Mouse (Mus musculus) liver, postnatal 0 days (tissue): ENCODE data around the gene Calm5. TPM values are rescaled to one million over a fixed set of nuclear protein-coding genes. Genes with fewer than 3 reads are reported as not detected.

ENCODE experiments used
- ATAC-seq: fragments of 200-750 bp; cut with Nextera tagmentation; 2 replicates; pipeline ENCODE4 v1.8.0; 2017; ENCODE audit warnings: mild to moderate bottlenecking, moderate library complexity
- DNase-seq: peaks from one replicate; pipeline ENCODE4 v3.0.0-alpha.2; 2016
- H3K27ac ChIP-seq: fragments of 300-500 bp; sonication (generic); 2 replicates; pipeline ENCODE4 v1.5.1; 2014; ENCODE audit warnings: antibody characterized with exemption, moderate library complexity, mild to moderate bottlenecking, low read depth
- H3K27me3 ChIP-seq: fragments of 300-500 bp; sonication (generic); 2 replicates; pipeline ENCODE4 v1.6.1; 2014; ENCODE audit warnings: low read length, control low read depth, mixed read lengths; ENCODE audit not compliant: insufficient read depth
- H3K36me3 ChIP-seq: fragments of 300-500 bp; sonication (generic); replicated peaks from 2 replicates; pipeline ENCODE4 v1.6.1; 2014; ENCODE audit warnings: mild to moderate bottlenecking, control low read depth, low read length, moderate library complexity, mixed read lengths; ENCODE audit not compliant: insufficient read depth
- H3K4me1 ChIP-seq: fragments of 300-500 bp; sonication (generic); 2 replicates; pipeline ENCODE4 v1.6.1; 2014; ENCODE audit warnings: antibody characterized with exemption, mild to moderate bottlenecking, control low read depth; ENCODE audit not compliant: insufficient read depth
- H3K4me2 ChIP-seq: fragments of 300-500 bp; sonication (generic); 2 replicates; pipeline ENCODE4 v1.6.1; 2014; ENCODE audit warnings: low read depth, mild to moderate bottlenecking, low read length, moderate library complexity, mixed read lengths
- H3K4me3 ChIP-seq: fragments of 300-500 bp; sonication (generic); 2 replicates; pipeline ENCODE4 v1.5.1; 2014; ENCODE audit warnings: low read depth, low read length
- H3K9ac ChIP-seq: fragments of 300-500 bp; sonication (generic); replicated peaks from 2 replicates; pipeline ENCODE4 v1.6.1; 2014; ENCODE audit warnings: mild to moderate bottlenecking, moderate library complexity
- H3K9me3 ChIP-seq: fragments of 300-500 bp; sonication (generic); 2 replicates; pipeline ENCODE4 v1.6.1; 2016; ENCODE audit warnings: mild to moderate bottlenecking, control low read depth, low read length, mixed read lengths
- CTCF ChIP-seq: sonication (generic); IDR thresholded peaks from 2 replicates; pipeline ENCODE4 v1.5.1; 2016; ENCODE audit warnings: antibody characterized with exemption, low read depth
- EP300 ChIP-seq: IDR thresholded peaks from 2 replicates; pipeline ENCODE4 v1.6.1; 2016; ENCODE audit warnings: antibody characterized with exemption, low read depth, mild to moderate bottlenecking
- WGBS: fragments of 180-500 bp; shearing (Covaris S2); extraction: QIAGEN DNeasy Blood & Tissue Kit; methylation state at CpG from one replicate; pipeline ENCODE4 v1.1.7; 2014; ENCODE audit not compliant: insufficient replicate concordance; 5-methylcytosine and 5-hydroxymethylcytosine counted together
- polyA plus RNA-seq: library from polyadenylated mRNA; unstranded; fragments of >200 nt; fragmentation: Nextera tagmentation; extraction: Ambion mirVana; gene quantifications from 2 replicates; pipeline ENCODE4 v1.2.1, GENCODE M21; 2015

The Calm5 gene
- polyA plus RNA-seq, 1 experiment from 2014 or later = not detected

GRCm38 (mm10) chr13:3865648-3866354 is 11.8 kb downstream of the Calm5 start:
- Histone ChIP-seq H3K9me3 (no peaks in the 10 kb centered on the region), H3K4me2 (peak overlapping the region; percentile 60), H3K36me3 (no peaks in the 10 kb centered on the region), H3K9ac (no peak overlapping the region), H3K4me1 (peaks cover 54% of the 10 kb centered on the region), H3K4me3 (no peak overlapping the region), H3K27me3 (no peaks in the 10 kb centered on the region), H3K27ac (peak overlapping the region; percentile 93)
- peak; percentile 11 for ATAC-seq
- peak; percentile 48 for DNase-seq
- WGBS = 68% methylated on average over 14 of the region's 14 CpGs
- TF ChIP-seq CTCF (no peak), EP300 (no peak)

- Histone ChIP-seq H3K9ac (peak overlapping the region; percentile 44; the same call in 1 of the 2 replicates), H3K4me3 (0 out of 2 replicates have a peak overlapping the region, but pooled peaks have one; percentile 6)
Measured at GRCm38 (mm10) chr13:3866355-3867052, 12.5 kb downstream of the Calm5 start.

GRCm38 (mm10) chr13:3867158-3867557 is 13.2 kb downstream of the Calm5 start:
- WGBS = 53% methylated on average over 6 of the region's 6 CpGs
- DNase-seq (peak; percentile 64), ATAC-seq (peak; percentile 87)
- Histone ChIP-seq H3K4me2 (peak overlapping the region; percentile 60), H3K27ac (peak overlapping the region; percentile 93), H3K4me3 (0 out of 2 replicates have a peak overlapping the region, but pooled peaks have one; percentile 6), H3K27me3 (no peaks in the 10 kb centered on the region), H3K4me1 (peaks cover 52% of the 10 kb centered on the region), H3K36me3 (no peaks in the 10 kb centered on the region), H3K9me3 (no peaks in the 10 kb centered on the region), H3K9ac (no peak overlapping the region)
- TF ChIP-seq CTCF (no peak), EP300 (peak; percentile 70; the same call in 1 of the 2 replicates)

More at GRCm38 (mm10) chr13:3866355-3867052, 12.5 kb downstream of the Calm5 start:
- no peak for DNase-seq
- no peaks in the 10 kb centered on the region for H3K9me3 ChIP-seq
- H3K36me3 ChIP-seq = no peaks in the 10 kb centered on the region
- TF ChIP-seq EP300 (peak; percentile 72; the same call in 1 of the 2 replicates), CTCF (no peak)
- H3K4me1 ChIP-seq = peaks cover 56% of the 10 kb centered on the region
- ATAC-seq = peak; percentile 35
- no peaks in the 10 kb centered on the region for H3K27me3 ChIP-seq
- H3K4me2 ChIP-seq = peak overlapping the region; percentile 60
- WGBS = 48% methylated on average over 8 of the region's 8 CpGs
- peak overlapping the region; percentile 93 for H3K27ac ChIP-seq

- TF ChIP-seq EP300 (no peak), CTCF (no peak)
- Histone ChIP-seq H3K4me3 (no peak overlapping the region), H3K9me3 (no peaks in the 10 kb centered on the region), H3K27me3 (no peaks in the 10 kb centered on the region), H3K4me1 (peaks cover 36% of the 10 kb centered on the region), H3K36me3 (no peaks in the 10 kb centered on the region), H3K27ac (no peak overlapping the region), H3K9ac (no peak overlapping the region), H3K4me2 (no peak overlapping the region)
- ATAC-seq (no peak), DNase-seq (no peak)
Measured at GRCm38 (mm10) chr13:3869901-3870300, 15.9 kb downstream of the Calm5 start.

- H3K27ac ChIP-seq = no peak overlapping the region
- H3K4me1 ChIP-seq = peaks cover 11% of the 10 kb centered on the region
- TF ChIP-seq CTCF (no peak), EP300 (no peak)
- no peaks in the 10 kb centered on the region for H3K27me3 ChIP-seq
- H3K4me3 ChIP-seq = no peak overlapping the region
- no peak overlapping the region for H3K9ac ChIP-seq
- no peaks in the 10 kb centered on the region for H3K9me3 ChIP-seq
- H3K36me3 ChIP-seq = no peaks in the 10 kb centered on the region
- WGBS = 88% methylated on average over 4 of the region's 4 CpGs
- DNase-seq (no peak), ATAC-seq (no peak)
- H3K4me2 ChIP-seq = no peak overlapping the region
Measured at GRCm38 (mm10) chr13:3872832-3873231, 18.9 kb downstream of the Calm5 start.

- 83% methylated on average over 6 of the region's 6 CpGs for WGBS
Measured at GRCm38 (mm10) chr13:3876448-3876847, 22.5 kb downstream of the Calm5 start.

More at GRCm38 (mm10) chr13:3876448-3876847, 22.5 kb downstream of the Calm5 start:
- Histone ChIP-seq H3K4me1 (no peaks in the 10 kb centered on the region; the same call in 1 of the 2 replicates), H3K9me3 (no peaks in the 10 kb centered on the region), H3K4me3 (no peak overlapping the region), H3K9ac (no peak overlapping the region), H3K27ac (no peak overlapping the region), H3K4me2 (no peak overlapping the region), H3K36me3 (peaks cover 3% of the 10 kb centered on the region; the same call in 1 of the 2 replicates), H3K27me3 (no peaks in the 10 kb centered on the region)
- TF ChIP-seq CTCF (no peak), EP300 (no peak)
- ATAC-seq (no peak), DNase-seq (no peak)
